Comparison of ENCODE assay signal across 13 mouse cellular contexts in the genomic region with DNA sequence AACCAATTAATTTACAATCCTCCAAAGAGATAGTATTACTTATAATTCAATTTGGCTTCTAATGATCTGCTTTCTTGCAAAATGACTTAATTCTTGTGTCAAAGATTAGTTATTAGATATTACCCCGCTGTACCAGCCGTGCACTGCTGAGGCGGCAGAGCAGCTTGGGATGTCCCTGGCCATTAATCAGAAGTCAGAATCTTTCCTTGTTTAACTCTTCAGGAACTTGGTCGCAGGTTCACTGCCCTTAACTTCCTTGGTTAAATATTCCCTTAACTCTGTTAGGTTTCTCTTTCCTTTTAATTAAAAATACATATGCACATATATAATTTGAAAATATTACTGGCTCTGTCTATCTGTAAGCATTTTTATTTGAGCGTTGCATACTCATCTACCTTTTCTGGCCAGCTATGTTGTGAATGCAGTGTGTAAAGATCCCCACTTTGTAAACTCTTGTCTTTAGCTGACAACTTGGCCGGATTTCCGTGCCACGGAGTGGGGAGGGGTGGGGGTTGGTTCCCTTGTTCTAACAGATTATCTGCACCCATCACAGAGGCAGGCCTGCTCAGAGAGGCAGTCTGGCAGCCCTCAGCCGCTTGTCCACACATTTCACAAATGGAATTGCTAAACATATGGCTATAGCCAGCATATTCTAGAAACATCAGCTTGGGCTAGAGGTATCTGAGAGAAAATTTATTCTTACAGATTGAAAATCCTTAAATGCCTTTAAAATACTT. TPM values are rescaled to one million over a fixed set of nuclear protein-coding genes. Genes with fewer than 3 reads are reported as not detected.
DNase-seq lines count a peak whose midpoint lies in the region; ATAC-seq lines count a peak whose summit lies in the region.
"Had no signal": no experiment of that assay in that cellular context is flagged by ENCODE, and none has a peak within 500 bp of the region (broad histone marks: within the 10 kb centered on the region; RNA-seq: fewer than 3 reads in every experiment).

No protein-coding gene starts in this region.

- H3K27me3 ChIP-seq in heart, embryonic 12.5 days (replicated peaks) = peaks cover 16% of the 10 kb centered on the region
- H3K27me3 ChIP-seq in hindbrain, embryonic 14.5 days (ENCODE audit: control insufficient read depth, insufficient read depth, low read length) = no peaks in the 10 kb centered on the region

- intact Hi-C loops in left cerebral cortex, postnatal 4 days (cut with DNase I) = no loop called here

- H3K36me3 ChIP-seq in heart, embryonic 12.5 days = no peaks in the 10 kb centered on the region
- H3K36me3 ChIP-seq in hindbrain, embryonic 14.5 days (replicated peaks; ENCODE audit: control insufficient read depth, insufficient read depth) = no peaks in the 10 kb centered on the region
- H3K36me3 ChIP-seq: heart, embryonic 15.5 days had no signal

- H3K9ac ChIP-seq in heart, embryonic 12.5 days = no peak overlapping the region
- H3K9ac ChIP-seq in hindbrain, embryonic 14.5 days = no peak overlapping the region
- H3K9ac ChIP-seq: heart, embryonic 15.5 days had no signal

- peak; percentile 45; the same call in 1 of the 2 replicates for ATAC-seq in heart, embryonic 12.5 days (ENCODE audit: insufficient number of reproducible peaks, low FRiP score)
- 0 out of 2 replicates have a peak, but pooled peaks have one; percentile 49 for ATAC-seq in hindbrain, embryonic 14.5 days (ENCODE audit: low FRiP score)

- H3K4me1 ChIP-seq in heart, embryonic 12.5 days (replicated peaks) = peaks cover 24% of the 10 kb centered on the region
- peaks cover 27% of the 10 kb centered on the region for H3K4me1 ChIP-seq in hindbrain, embryonic 14.5 days (replicated peaks; ENCODE audit: control insufficient read depth, insufficient read depth, low read length)

- DNase-seq in heart, adult 18-20 months = no peak
- DNase-seq in brain, adult 2 months (ENCODE audit: low read depth, low spot score) = peak; percentile 47
- no peak for DNase-seq in hindbrain, embryonic 14.5 days (ENCODE audit: low spot score)
- DNase-seq in left cerebral cortex, postnatal 4 days = peak; percentile 58
- no peak for DNase-seq in urinary bladder, postnatal 25 days (ENCODE audit: low spot score)
- no peak for DNase-seq in embryo, embryonic 10 days (ENCODE audit: low spot score)
- DNase-seq in spleen, postnatal 4 days (ENCODE audit: low spot score in 2 of 2) = no peak
- DNase-seq: cerebellum, adult 18-20 months; lung, postnatal 36 days had no signal

- H3K4me3 ChIP-seq in heart, embryonic 12.5 days = no peak overlapping the region
- no peak overlapping the region for H3K4me3 ChIP-seq in hindbrain, embryonic 14.5 days (replicated peaks; ENCODE audit: low read length)
- H3K4me3 ChIP-seq: heart, embryonic 15.5 days had no signal

- H3K9me3 ChIP-seq in heart, embryonic 12.5 days (replicated peaks) = no peaks in the 10 kb centered on the region
- no peaks in the 10 kb centered on the region for H3K9me3 ChIP-seq in hindbrain, embryonic 14.5 days (ENCODE audit: control insufficient read depth, low read length)
- H3K9me3 ChIP-seq: heart, embryonic 15.5 days had no signal

- H3K27ac ChIP-seq in heart, embryonic 12.5 days (ENCODE audit: poor library complexity, severe bottlenecking) = no peak overlapping the region
- H3K27ac ChIP-seq in hindbrain, embryonic 14.5 days = 0 out of 2 replicates have a peak overlapping the region, but pooled peaks have one; percentile 28
- H3K27ac ChIP-seq: heart, embryonic 15.5 days had no signal

- 23% methylated on average over 9 of the region's 9 CpGs for WGBS in heart, embryonic 12.5 days
- WGBS in hindbrain, embryonic 14.5 days = 41% methylated on average over 9 of the region's 9 CpGs

- peak overlapping the region; percentile 12; the same call in 1 of the 2 replicates for H3K4me2 ChIP-seq in heart, embryonic 12.5 days
- 0 out of 2 replicates have a peak overlapping the region, but pooled peaks have one; percentile 16 for H3K4me2 ChIP-seq in hindbrain, embryonic 14.5 days (replicated peaks)
- H3K4me2 ChIP-seq: heart, embryonic 15.5 days had no signal

RNA-seq across cellular contexts. Expression of a gene that starts 34.1 kb away (rescaled TPM):
- polyA plus RNA-seq in heart, embryonic 12.5 days (2016; fragmentation: Nextera tagmentation; extraction: Ambion mirVana) = 0.10 TPM in 1 of 2 replicates, not detected in the other
- total RNA-seq in heart, adult 18-20 months (2021) = not detected
- 39.4 and 47.1 TPM in 2 replicates for polyA plus RNA-seq in hindbrain, embryonic 14.5 days (2014; fragmentation: Nextera tagmentation; extraction: Ambion mirVana)
- total RNA-seq in left cerebral cortex, postnatal 4 days (2021) = 100 to 1,000 TPM; 226 to 249 TPM
- polyA plus RNA-seq: C2C12; testis, adult 2 months had no signal

Comparison
In these comparisons a context has a peak if more than half of its experiments do, and no peak if none do; other contexts are left out.
1. DNase-seq: peak in brain, adult 2 months (single experiment) and left cerebral cortex, postnatal 4 days (single experiment); none in heart, adult 18-20 months (0 of 2), hindbrain, embryonic 14.5 days (single experiment), urinary bladder, postnatal 25 days (single experiment), embryo, embryonic 10 days (single experiment) and spleen, postnatal 4 days (0 of 2).
2. RNA of a gene that starts 34.1 kb away (total RNA-seq): 226 to 249 TPM in left cerebral cortex, postnatal 4 days; not detected in heart, adult 18-20 months; every median in the first group is over 100 times any median in the second.